Mouse (Mus musculus) neural tube, embryonic 14.5 days (tissue): ENCODE measurements at regions not wholly inside any gene's neighbourhood (a gene's known extent, or its start where the extent isn't known, plus 50 kb on each side); places are given as distances from the start of the nearest gene placed in this dataset.
A peak's percentile ranks its signal among the peaks of the same experiment; 100 is the strongest.

ENCODE experiments used
- ATAC-seq: fragments of 200-750 bp; cut with Nextera tagmentation; 2 replicates; pipeline ENCODE4 v1.8.0; 2017; ENCODE audit warnings: low read depth, mild to moderate bottlenecking, moderate TSS enrichment, moderate library complexity
- H3K27ac ChIP-seq: fragments of 300-500 bp; sonication (generic); 2 replicates; pipeline ENCODE4 v1.5.1; 2014; ENCODE audit warnings: low read depth, mild to moderate bottlenecking, control low read depth, low read length, moderate library complexity, mixed read lengths
- H3K27me3 ChIP-seq: fragments of 300-500 bp; sonication (generic); 2 replicates; pipeline ENCODE4 v1.6.1; 2014; ENCODE audit warnings: low read length; ENCODE audit not compliant: control insufficient read depth, insufficient read depth
- H3K36me3 ChIP-seq: fragments of 300-500 bp; sonication (generic); 2 replicates; pipeline ENCODE4 v1.6.1; 2014; ENCODE audit warnings: low read length, mixed read lengths; ENCODE audit not compliant: control insufficient read depth, insufficient read depth
- H3K4me1 ChIP-seq: fragments of 300-500 bp; sonication (generic); 2 replicates; pipeline ENCODE4 v1.6.1; 2014; ENCODE audit warnings: low read length; ENCODE audit not compliant: control insufficient read depth, insufficient read depth
- H3K4me2 ChIP-seq: fragments of 300-500 bp; sonication (generic); 2 replicates; pipeline ENCODE4 v1.6.1; 2014; ENCODE audit warnings: mild to moderate bottlenecking, low read depth, low read length, control low read depth
- H3K4me3 ChIP-seq: fragments of 300-500 bp; sonication (generic); 2 replicates; pipeline ENCODE4 v1.5.1; 2014; ENCODE audit warnings: low read depth, low read length, control low read depth, mixed read lengths
- H3K9ac ChIP-seq: fragments of 300-500 bp; sonication (generic); replicated peaks from 2 replicates; pipeline ENCODE4 v1.6.1; 2014; ENCODE audit warnings: low read depth, mild to moderate bottlenecking, control low read depth, low read length, mixed read lengths
- H3K9me3 ChIP-seq: fragments of 300-500 bp; sonication (generic); 2 replicates; pipeline ENCODE4 v1.6.1; 2016; ENCODE audit warnings: low read length; ENCODE audit not compliant: control insufficient read depth
- WGBS: fragments of 180-500 bp; shearing (Covaris S2); extraction: QIAGEN DNeasy Blood & Tissue Kit; methylation state at CpG from one replicate; pipeline ENCODE4 v1.1.7; 2014; 5-methylcytosine and 5-hydroxymethylcytosine counted together

DNA sequence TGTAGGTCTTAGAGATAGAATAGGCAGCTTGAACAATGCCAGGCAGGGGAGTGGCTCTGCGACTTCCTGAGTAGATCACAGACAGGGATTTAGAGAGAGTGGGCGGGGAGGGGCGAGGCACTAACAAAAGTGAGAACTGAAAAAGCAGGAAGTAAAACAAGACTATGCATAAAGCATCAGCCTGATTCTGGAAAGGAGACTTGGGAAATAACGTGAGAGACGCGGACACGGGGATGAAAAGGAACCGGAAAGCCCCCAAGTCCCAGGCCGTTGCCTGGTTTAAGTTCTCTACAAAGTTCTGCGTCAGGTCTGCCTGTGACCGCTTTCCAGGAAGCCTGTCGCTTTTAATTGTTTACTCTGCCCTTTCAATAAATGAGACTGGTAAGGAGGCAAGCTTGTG is 86.3 kb downstream of the D16Ertd472e start:
- ATAC-seq: no peak
- H3K9me3 ChIP-seq: no peaks in the 10 kb centered on the region
- H3K4me2 ChIP-seq: no peak overlapping the region
- H3K27me3 ChIP-seq: no peaks in the 10 kb centered on the region
- no peak overlapping the region for H3K9ac ChIP-seq
- 30% methylated on average over 12 of the region's 12 CpGs for WGBS
- H3K27ac ChIP-seq: no peak overlapping the region
- no peaks in the 10 kb centered on the region for H3K36me3 ChIP-seq
- no peaks in the 10 kb centered on the region for H3K4me1 ChIP-seq
- H3K4me3 ChIP-seq: no peak overlapping the region

DNA sequence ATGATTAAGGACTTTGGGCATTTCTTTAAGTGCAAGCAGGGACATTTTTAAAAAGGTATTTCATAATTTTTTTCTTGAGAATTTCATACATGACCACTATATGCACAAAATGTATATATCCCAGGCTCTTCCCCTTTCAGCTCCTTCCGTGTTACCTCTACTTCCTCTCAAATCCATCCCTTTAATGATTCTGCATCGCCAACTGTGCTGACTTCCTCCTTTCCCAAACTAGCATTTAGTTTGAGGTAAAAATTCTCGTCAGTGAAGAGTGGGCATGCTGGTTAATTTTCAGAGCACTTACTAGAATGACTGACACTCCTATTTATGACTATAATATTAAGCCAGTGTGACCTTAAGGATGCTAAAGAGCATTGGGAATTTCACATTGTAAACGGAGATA is 86.9 kb downstream of the D16Ertd472e start:
- H3K4me3 ChIP-seq: no peak overlapping the region
- H3K36me3 ChIP-seq: no peaks in the 10 kb centered on the region
- WGBS: 59% methylated on average over 4 of the region's 4 CpGs
- ATAC-seq: no peak
- no peaks in the 10 kb centered on the region for H3K4me1 ChIP-seq
- H3K9ac ChIP-seq: no peak overlapping the region
- H3K27me3 ChIP-seq: no peaks in the 10 kb centered on the region
- no peak overlapping the region for H3K4me2 ChIP-seq
- H3K9me3 ChIP-seq: no peaks in the 10 kb centered on the region
- no peak overlapping the region for H3K27ac ChIP-seq

DNA sequence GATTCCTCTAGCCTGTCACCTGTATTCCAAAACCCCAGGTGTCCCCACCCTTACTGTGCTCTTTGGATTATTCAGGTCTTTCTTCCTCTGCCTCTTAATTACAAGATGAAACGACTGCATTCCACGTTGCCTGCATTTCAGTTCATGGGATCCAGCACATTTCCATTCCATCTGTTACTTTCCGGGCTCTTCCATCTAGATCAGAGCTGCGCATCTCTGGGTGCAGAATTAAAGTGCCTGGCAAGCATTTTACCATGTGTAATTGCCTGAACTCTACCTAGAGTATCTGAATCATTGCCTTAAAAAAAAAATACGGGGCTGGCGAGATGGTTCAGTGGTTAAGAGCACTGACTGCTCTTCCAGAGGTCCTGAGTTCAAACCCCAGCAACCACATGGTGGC is 90.0 kb downstream of the D16Ertd472e start:
- Histone ChIP-seq H3K9ac (no peak overlapping the region), H3K27me3 (no peaks in the 10 kb centered on the region), H3K9me3 (no peaks in the 10 kb centered on the region), H3K27ac (no peak overlapping the region), H3K4me2 (no peak overlapping the region), H3K4me3 (no peak overlapping the region), H3K36me3 (no peaks in the 10 kb centered on the region), H3K4me1 (no peaks in the 10 kb centered on the region)
- 89% methylated on average over 6 of the region's 6 CpGs for WGBS
- ATAC-seq: no peak

DNA sequence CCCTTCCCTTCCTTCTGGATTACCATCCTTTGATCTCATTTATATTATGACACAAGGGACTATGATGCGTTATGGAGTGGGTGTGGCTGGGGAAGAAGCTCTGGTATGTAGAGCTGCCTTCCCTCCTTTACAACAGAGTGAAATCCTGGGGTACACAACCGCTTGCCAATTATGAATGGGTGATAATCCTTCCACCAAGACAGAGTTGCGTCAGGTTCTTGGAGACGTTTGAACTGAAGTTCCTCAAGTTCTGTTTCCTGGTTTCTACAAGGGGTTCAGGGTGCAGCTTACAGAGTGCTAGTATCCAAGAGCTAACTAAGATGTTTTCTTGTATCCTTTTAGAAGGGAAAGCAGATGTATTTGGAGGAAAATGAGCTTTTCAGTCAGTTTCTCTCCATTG is 92.2 kb downstream of the D16Ertd472e start:
- Histone ChIP-seq H3K4me3 (no peak overlapping the region), H3K36me3 (no peaks in the 10 kb centered on the region), H3K27me3 (no peaks in the 10 kb centered on the region), H3K27ac (no peak overlapping the region), H3K4me2 (no peak overlapping the region), H3K9ac (no peak overlapping the region), H3K9me3 (no peaks in the 10 kb centered on the region), H3K4me1 (no peaks in the 10 kb centered on the region)
- ATAC-seq: no peak
- 90% methylated on average over 4 of the region's 4 CpGs for WGBS

DNA sequence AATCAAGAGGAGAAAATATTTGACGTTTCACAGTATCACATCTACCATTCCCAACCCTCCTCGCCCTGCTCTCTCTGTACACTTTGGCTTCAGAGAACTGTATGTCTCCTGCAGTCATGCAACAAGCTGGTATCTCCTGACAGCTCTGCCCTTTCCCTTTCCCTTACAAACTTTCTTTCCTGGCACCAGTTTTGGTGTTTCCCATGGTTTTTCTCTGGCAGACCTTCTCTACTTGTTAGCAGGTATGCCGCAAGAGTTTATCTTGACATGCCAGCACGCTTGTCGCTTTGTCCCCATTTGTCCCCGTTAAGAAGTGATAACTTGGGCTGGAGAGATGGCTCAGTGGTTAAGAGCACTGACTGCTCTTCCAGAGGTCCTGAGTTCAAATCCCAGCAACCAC is 94.9 kb downstream of the D16Ertd472e start:
- no peaks in the 10 kb centered on the region for H3K9me3 ChIP-seq
- no peak for ATAC-seq
- no peaks in the 10 kb centered on the region for H3K36me3 ChIP-seq
- no peak overlapping the region for H3K4me2 ChIP-seq
- no peak overlapping the region for H3K9ac ChIP-seq
- H3K27me3 ChIP-seq: no peaks in the 10 kb centered on the region
- 88% methylated on average over 6 of the region's 6 CpGs for WGBS
- H3K27ac ChIP-seq: no peak overlapping the region
- H3K4me1 ChIP-seq: no peaks in the 10 kb centered on the region
- no peak overlapping the region for H3K4me3 ChIP-seq

DNA sequence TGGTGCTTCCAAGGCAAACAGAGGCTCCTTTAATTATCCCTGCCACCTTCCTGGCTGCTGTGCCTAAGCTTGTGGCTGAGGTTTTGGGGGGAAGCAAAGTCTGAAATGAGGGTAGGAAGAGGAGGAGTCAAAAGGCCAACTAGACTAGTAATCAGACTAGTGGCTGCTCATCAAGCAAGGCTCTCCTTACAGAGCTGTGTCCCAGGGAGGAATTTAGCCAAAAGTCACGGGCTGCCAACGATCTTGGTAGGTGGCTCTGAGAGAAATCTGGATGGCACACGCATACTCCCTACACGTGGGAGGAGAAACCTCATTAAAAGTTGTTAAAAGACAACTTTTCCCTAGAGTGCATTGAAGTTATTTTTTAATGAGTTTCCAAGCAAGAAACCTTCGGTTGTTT is 95.4 kb downstream of the D16Ertd472e start:
- H3K4me1 ChIP-seq: no peaks in the 10 kb centered on the region
- no peak for ATAC-seq
- no peaks in the 10 kb centered on the region for H3K9me3 ChIP-seq
- WGBS: 75% methylated on average over 5 of the region's 5 CpGs
- H3K4me2 ChIP-seq: no peak overlapping the region
- H3K27ac ChIP-seq: no peak overlapping the region
- no peak overlapping the region for H3K9ac ChIP-seq
- H3K27me3 ChIP-seq: no peaks in the 10 kb centered on the region
- H3K4me3 ChIP-seq: no peak overlapping the region
- H3K36me3 ChIP-seq: no peaks in the 10 kb centered on the region

DNA sequence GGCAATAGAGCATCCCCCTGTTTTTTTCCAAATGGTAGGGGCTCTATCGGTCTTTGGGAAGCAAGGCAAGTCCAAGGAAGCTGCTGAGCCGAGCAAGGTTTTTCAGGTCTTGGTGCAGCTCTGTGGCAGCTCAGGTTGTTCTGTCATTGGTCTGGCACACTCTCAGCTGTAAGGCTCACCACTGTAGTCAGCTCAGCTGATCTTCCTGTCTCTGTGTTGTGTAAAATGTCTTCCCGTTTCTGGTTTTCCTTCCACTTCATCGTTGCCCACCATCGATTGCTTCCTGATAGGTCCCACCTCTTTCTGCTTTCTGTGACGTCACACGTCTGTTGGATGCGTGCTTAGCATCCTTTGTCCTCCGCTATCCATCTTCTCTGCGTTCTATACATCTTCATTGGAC is 96.2 kb downstream of the D16Ertd472e start:
- H3K4me3 ChIP-seq: no peak overlapping the region
- no peaks in the 10 kb centered on the region for H3K27me3 ChIP-seq
- H3K9ac ChIP-seq: no peak overlapping the region
- 94% methylated on average over 10 of the region's 10 CpGs for WGBS
- no peaks in the 10 kb centered on the region for H3K4me1 ChIP-seq
- ATAC-seq: no peak
- no peak overlapping the region for H3K4me2 ChIP-seq
- H3K9me3 ChIP-seq: no peaks in the 10 kb centered on the region
- no peaks in the 10 kb centered on the region for H3K36me3 ChIP-seq
- H3K27ac ChIP-seq: no peak overlapping the region

DNA sequence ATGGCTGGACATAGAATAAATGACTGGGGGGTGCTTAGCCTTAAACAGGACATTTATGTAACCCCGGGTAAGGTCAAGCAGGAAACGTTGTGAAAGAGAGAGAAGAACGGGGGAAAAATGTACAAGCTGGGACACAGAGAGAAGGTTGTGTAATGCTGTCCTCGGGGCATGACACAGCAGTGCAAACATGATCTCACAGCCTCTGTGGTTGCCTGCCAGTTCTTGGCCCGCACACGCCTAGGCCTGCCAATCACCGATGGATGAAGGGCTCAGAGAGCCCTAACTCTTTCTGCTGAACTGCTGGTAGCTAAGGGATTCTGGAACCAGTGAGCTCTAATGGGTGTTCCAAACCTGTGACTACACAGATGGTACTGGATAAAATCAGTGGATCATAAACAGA is 96.5 kb upstream of the Btg3 start:
- H3K4me1 ChIP-seq: no peaks in the 10 kb centered on the region
- H3K4me3 ChIP-seq: no peak overlapping the region
- no peak overlapping the region for H3K9ac ChIP-seq
- no peak overlapping the region for H3K27ac ChIP-seq
- no peak overlapping the region for H3K4me2 ChIP-seq
- H3K27me3 ChIP-seq: no peaks in the 10 kb centered on the region
- no peaks in the 10 kb centered on the region for H3K36me3 ChIP-seq
- WGBS: 90% methylated on average over 7 of the region's 7 CpGs
- no peak for ATAC-seq
- no peaks in the 10 kb centered on the region for H3K9me3 ChIP-seq

DNA sequence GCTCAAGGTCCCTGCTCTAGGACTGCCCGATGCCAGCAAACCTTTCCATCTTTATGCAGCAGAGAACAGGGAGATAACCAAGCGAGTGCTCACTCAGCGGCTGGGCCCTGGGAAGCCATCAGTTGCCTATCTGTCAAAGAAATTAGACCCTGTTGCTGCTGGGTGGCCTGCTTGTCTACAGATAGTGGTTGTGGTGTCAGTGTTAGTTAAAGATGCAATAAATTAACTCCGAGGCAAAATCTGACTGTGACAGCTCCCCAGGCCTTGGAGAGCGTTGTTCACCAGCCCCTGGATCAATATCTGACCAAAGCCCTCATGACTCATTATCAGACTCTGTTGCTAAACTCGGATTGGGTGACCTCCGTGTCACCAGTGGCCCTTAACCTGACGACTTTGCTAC is 83.0 kb upstream of the Btg3 start:
- Histone ChIP-seq H3K9ac (no peak overlapping the region), H3K4me1 (no peaks in the 10 kb centered on the region)
- 85% methylated on average over 8 of the region's 8 CpGs for WGBS

DNA sequence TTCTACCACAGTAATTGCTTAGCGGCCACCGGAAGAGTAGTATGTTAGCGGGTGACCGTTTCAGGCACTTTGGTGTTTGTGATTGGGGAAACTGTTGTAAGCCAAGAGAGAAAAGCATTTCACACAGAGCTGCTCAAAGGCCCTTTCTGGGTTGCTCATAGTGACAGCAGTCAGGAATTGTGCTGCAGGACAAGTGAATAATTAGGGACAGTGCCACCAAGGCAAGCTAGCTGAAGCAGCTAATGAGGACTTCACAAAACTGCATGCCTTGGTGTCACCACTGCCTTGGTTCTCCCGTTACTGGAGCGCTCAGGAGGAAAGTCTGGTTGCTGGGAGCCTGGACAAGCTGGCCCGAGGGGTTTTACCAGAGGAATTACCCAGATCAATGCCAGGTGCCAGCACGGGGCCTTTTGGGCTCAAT is 80.7 kb upstream of the Btg3 start:
- no peaks in the 10 kb centered on the region for H3K9me3 ChIP-seq
- no peaks in the 10 kb centered on the region for H3K4me1 ChIP-seq
- H3K9ac ChIP-seq: no peak overlapping the region
- no peak overlapping the region for H3K27ac ChIP-seq
- peak; percentile 34; the same call in 1 of the 2 replicates for ATAC-seq
- no peak overlapping the region for H3K4me2 ChIP-seq
- no peaks in the 10 kb centered on the region for H3K27me3 ChIP-seq
- no peak overlapping the region for H3K4me3 ChIP-seq
- WGBS: 71% methylated on average over 8 of the region's 8 CpGs
- no peaks in the 10 kb centered on the region for H3K36me3 ChIP-seq

More for the DNA sequence above, 83.0 kb upstream of the Btg3 start:
- no peak overlapping the region for H3K4me2 ChIP-seq
- H3K36me3 ChIP-seq: no peaks in the 10 kb centered on the region
- H3K4me3 ChIP-seq: no peak overlapping the region
- no peak overlapping the region for H3K27ac ChIP-seq
- H3K9me3 ChIP-seq: no peaks in the 10 kb centered on the region
- no peak for ATAC-seq
- H3K27me3 ChIP-seq: no peaks in the 10 kb centered on the region
